Mouse (Mus musculus) thymus, adult 2 months (tissue): ENCODE data around the gene 1700012B07Rik.

ENCODE experiments used
- CTCF ChIP-seq: fragments of 200-500 bp; IDR thresholded peaks from 2 replicates; pipeline ENCODE4 v1.5.1; 2012; ENCODE audit warnings: mild to moderate bottlenecking, control low read depth, low read length, moderate library complexity, borderline replicate concordance; ENCODE audit not compliant: control insufficient read depth, poor library complexity, insufficient read depth; ENCODE audit errors: extremely low read depth
- POLR2A ChIP-seq: fragments of 200-500 bp; IDR thresholded peaks from 2 replicates; pipeline ENCODE4 v1.6.1; 2012; ENCODE audit warnings: mild to moderate bottlenecking, low read length, control low read depth, moderate library complexity; ENCODE audit not compliant: control insufficient read depth, poor library complexity, insufficient read depth; ENCODE audit errors: extremely low read depth

DNA sequence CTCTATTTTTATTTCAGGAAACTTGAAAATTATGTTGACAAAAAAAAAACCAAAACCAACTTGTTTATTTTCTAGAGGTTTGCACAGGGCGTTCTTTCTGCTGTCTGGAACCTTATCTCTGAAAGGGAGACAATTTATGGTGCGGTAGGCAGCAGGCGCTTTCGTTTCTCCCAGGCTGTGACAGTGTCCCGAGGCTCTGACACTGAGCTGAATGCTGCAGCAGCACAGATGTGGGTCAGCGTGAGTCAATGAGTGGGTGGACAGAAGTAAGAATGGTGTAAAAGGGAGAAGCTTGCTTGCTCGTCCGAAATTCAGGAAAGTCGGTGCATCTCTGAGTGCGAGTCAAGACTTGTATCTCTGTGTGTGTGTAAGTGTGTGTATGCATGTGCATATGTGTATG lies 29.2 kb upstream of the 1700012B07Rik start:
- no peak for TF ChIP-seq CTCF
- TF ChIP-seq POLR2A, result no peak
